Mouse (Mus musculus): ENCODE data around the gene Colgalt1. TPM values are rescaled to one million over a fixed set of nuclear protein-coding genes. Genes with fewer than 3 reads are reported as not detected.

The Colgalt1 gene
- 10 to 100 TPM; 41.3 to 43.1 TPM for total RNA-seq (2021)

GRCm38 (mm10) chr8:71610822-71611651 lies at the start of gene Colgalt1:
TSS of gene Colgalt1 (plus strand) at chr8:71610998.
- intact Hi-C loops (cut with DNase I), result no loop called here
- peak; percentile 97 for DNase-seq (ENCODE audit: low spot score)

GRCm38 (mm10) chr8:71561401-71561800 lies 49.4 kb upstream of the Colgalt1 start:
- intact Hi-C loops (cut with DNase I), result loop anchor here (1.0 kb wide), 1 partner anchor 35 kb away; no protein-coding TSS in a partner anchor
- DNase-seq (ENCODE audit: low spot score), result no peak

DNA sequence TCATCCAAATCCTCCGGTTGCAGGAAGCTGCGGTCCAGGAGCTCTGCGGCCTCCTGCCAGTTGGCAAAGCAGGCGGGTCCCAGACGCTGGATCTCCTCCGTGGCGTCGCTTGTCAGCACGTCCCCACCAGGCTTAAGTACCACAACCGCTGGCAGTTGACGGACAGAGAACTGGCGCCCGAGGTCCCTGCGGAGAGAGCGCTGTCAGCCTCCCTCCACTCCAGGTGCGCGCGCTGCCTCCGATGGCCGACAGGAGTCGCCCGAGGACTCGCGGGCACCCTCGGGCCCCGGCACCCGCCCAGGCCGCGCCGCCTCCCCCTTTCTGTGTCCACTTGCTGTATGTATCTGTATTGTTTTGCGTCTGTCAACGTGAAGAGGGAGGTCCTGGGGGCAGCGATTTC lies 48.0 kb upstream of the Colgalt1 start:
- intact Hi-C loops (cut with DNase I), result loop anchor here (1.0 to 2.0 kb wide), 2 partner anchors 70 to 98 kb away; no protein-coding TSS in a partner anchor
- DNase-seq (ENCODE audit: low spot score), result peak; percentile 67

DNA sequence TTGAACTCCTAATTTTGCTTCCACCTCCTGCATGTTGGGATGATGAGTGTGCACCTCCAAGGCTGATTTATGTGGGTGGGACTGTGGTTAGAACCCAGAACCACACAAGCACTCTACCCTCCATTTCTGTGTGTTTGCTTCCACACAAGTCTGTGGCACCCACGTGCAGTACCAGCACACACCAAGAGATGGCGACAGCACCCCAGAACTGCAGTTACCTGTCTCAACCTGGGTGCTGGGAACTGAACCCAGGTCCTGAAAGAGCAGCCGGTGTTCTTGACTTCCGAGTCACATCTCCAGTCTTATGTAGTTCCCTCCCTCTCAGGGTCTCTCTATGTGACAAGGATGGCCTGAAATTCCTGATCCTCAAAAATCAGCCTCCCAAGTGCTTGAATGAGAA lies 46.8 kb upstream of the Colgalt1 start:
- intact Hi-C loops (cut with DNase I), result loop anchor here (1.0 to 2.0 kb wide), 2 partner anchors 69 to 96 kb away; no protein-coding TSS in a partner anchor
- no peak for DNase-seq (ENCODE audit: low spot score)

- DNase-seq (ENCODE audit: low spot score), result no peak
- intact Hi-C loops (cut with DNase I), result no loop called here
These were observed 44.3 kb upstream of the Colgalt1 start, which contains the start of gene Nxnl1 for GRCm38 (mm10) chr8:71566501-71566900. TSS of gene Nxnl1 (minus strand) at chr8:71566601.

DNA sequence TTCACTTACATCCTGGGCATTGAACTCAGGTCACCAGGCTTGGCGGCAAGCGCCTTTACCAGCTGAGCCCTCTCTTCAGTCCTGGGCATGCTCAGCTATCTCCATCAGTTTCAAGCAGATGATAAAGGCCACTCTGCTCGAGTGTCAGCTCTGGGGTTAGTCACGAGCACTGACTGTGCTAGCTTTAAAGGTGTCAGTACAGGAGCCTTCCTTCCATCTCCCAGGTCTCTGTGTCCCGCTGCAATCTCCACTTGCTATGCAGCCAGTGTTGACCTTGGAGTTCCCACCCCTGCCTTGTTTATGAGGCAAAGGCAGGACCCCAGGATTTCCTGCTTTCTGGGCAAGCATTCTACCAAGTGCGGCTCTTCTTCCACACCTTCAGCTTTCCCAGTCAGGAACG lies 43.2 kb upstream of the Colgalt1 start:
- no peak for DNase-seq (ENCODE audit: low spot score)
- intact Hi-C loops (cut with DNase I), result no loop called here

GRCm38 (mm10) chr8:71568387-71568937 lies 42.3 kb upstream of the Colgalt1 start, which contains the start of gene Slc27a1:
TSS of gene Slc27a1 (plus strand) at chr8:71568882.
- peak; percentile 62 for DNase-seq (ENCODE audit: low spot score)
- intact Hi-C loops (cut with DNase I), result no loop called here

DNA sequence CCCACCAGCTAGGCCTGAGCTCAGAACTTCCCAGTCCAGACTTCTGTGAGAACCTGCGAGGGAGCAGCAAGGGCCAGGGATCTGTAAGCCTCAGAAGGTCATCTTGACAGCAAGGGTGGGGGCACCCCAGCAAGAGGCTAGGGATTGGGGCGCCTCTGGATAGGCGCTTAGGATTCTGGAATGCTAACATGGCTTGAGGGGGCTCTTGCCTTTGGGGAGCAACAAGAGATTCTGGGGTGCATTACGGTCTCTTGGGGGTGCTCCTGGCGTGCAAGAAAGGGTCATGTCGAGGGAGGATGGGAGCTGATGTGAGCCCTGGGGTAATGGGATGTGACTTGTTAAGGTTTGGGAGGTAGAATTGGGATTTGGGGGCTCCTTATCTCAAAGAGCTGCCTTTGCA lies 41.9 kb upstream of the Colgalt1 start:
- DNase-seq (ENCODE audit: low spot score), result no peak
- intact Hi-C loops (cut with DNase I), result no loop called here

DNA sequence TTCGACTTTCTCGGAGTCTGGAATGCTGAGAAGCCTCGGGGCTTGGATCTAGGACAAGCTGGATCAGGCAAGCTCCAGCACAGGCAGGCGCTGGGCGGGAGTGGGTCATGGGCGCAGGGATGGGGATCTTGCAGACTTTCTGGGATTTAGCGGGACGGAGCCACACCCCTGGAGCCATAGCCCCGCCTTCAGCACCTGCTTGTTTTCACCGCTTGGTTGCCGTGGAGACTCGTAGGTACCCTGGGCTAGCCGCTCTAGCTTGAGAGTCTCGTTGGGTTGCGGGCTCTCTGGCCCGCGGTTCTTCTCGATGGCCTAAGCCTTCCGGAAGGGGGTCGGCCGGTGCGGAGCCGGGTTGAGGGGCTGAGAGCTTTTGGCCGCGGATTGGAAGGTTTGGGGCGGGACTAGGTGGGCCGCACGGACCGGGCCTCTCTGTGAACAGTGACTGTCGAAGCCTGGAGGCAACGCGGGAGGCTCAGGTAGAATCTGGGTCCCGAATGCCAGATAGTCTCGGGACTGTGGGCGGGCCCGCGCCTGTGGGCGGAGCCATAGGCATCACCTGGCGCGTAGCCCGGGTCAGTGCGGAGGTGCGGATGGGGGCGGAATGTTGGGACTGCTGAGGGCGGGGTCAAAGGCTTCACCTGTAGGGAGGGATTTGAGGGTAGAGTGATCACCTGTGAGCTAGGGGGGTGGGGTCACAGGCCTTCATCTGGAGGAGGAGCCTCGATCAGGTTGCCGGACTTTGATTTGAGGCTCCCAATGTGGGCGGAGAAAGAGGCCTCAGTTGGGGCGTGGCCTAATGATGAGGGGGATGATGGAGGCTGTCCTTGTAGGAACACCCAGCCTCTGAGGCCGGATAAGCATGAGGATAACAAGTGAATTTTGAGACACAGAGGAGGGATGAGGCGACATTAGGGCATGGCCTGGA lies 41.2 kb upstream of the Colgalt1 start:
- DNase-seq (ENCODE audit: low spot score), result peak; percentile 74
- intact Hi-C loops (cut with DNase I), result no loop called here

GRCm38 (mm10) chr8:71570291-71570954 lies 40.4 kb upstream of the Colgalt1 start:
- intact Hi-C loops (cut with DNase I), result no loop called here
- peak; percentile 80 for DNase-seq (ENCODE audit: low spot score)

DNA sequence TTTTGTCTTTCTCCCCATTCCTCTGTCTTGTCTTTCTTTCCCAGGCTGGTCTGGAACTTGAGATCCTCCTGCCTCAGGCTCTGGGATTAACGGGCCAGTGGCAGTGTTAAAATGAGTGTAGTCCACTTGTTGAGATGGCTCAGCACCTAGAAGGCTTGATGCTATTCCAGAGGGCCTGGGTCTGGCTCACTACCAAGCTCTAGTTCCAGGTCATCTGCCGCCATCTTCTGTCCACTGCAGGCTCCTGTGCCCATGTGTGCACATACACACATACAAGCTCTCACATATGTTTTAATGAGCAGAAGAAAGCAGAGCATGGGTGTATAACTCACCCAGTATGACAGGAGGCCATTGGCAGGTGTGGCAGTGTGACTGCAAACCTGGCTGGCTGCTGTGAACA lies 38.7 kb upstream of the Colgalt1 start:
- intact Hi-C loops (cut with DNase I), result no loop called here
- DNase-seq (ENCODE audit: low spot score), result no peak

DNA sequence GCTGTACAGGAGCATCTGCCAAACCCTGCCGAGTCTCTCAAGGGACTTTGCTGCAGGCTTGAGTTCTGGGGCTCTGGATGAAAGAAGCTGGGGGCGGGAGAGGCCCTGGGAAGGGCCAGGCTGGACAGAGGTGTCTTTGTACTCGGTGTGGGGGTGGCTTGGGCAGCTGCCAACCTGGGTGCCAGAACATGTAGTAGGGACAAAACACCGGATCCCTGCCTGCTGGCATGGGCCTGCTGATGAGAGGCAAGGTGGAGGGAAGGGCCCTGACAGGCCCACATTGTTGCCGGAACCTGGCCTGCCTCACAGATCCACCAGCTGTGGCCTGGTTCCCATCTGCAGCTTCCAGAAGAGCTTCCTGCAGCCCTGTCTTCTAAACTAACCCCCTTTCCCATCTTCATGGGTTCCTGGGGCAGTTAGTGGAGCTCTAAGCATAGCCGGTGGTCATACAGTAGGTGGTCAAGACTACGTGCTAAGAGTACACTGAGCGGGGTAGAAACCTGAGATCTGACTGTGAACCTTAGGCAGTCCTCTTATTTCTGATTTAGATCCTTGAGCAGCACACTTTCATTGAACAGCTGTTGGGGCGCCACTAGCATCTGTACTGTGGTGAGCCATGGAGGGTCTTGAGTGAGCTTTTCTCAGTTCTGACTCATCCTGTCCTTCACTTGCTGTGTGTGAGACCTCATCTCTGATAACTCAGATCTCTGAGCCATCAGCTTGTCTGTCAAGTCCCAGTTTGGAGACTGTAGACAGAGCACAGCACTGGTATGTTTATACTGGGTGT lies 37.8 kb upstream of the Colgalt1 start:
- peak; percentile 67 for DNase-seq (ENCODE audit: low spot score)
- intact Hi-C loops (cut with DNase I), result no loop called here

DNA sequence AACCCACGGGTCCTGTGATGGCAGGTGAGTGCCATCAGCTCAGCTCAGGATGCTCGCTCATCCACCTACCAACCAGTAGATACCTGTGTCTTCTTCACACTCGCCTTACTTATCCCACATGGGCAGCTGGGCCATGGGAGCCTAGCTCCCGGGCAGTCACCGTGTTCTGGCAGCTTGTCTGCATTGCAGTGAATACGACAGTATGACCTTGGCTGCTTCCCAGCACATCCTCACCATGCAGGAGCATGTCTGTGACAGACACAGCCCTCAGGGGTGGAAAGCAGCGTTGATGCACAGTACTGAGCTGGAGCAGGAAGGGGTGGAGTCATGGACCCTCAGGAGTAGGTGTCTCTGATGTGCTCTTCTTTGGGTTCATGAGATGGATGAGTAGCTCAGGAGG lies 36.4 kb upstream of the Colgalt1 start:
- intact Hi-C loops (cut with DNase I), result no loop called here
- DNase-seq (ENCODE audit: low spot score), result no peak

DNA sequence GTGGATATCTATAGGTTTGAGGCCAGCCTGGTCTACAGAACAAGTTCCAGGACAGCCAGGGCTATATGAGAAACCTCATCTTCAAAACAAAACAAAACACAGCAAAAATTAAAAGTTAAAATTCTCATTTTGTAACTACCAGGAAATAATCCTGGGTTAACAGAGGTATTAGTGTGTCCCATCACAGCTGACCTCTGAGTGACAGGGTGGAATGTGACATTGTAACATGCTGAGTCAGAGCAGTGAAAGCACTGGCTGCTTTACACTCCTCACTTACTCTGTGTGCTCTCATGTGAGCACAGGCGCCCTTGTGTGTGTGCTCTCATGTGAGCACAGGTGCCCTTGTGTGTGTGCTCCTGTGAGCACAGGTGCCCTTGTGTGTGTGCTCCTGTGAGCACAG lies 35.8 kb upstream of the Colgalt1 start:
- DNase-seq (ENCODE audit: low spot score), result no peak
- intact Hi-C loops (cut with DNase I), result no loop called here

DNA sequence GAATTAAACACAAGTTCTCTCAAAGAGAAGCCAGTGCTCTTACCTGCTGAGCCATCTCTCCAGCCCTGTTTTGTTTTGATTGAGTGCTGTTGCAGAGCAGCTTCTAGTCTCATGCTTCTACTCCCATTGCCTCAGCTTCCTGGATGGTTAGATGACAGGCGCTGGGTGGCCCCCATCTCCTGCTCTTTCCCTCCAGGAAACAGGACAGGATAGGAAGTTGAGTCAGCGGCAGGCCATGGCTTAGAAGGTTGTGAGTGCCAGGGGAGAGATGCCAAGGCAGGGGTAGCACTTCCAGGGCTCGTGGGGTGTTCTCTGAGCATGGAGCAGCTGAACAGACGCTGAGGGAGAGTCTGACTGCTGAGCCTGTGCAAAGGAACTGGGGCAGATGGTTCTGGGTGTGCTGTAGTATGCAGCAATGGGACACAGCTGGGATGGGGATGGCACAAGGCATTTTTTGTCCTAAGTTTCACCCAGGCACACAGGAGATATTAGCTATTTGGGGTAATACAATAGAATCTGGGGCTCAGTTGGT lies 32.9 kb upstream of the Colgalt1 start:
- intact Hi-C loops (cut with DNase I), result no loop called here

GRCm38 (mm10) chr8:71579009-71579408 lies 31.8 kb upstream of the Colgalt1 start:
- no peak for DNase-seq (ENCODE audit: low spot score)
- intact Hi-C loops (cut with DNase I), result no loop called here

More for the DNA sequence above, 32.9 kb upstream of the Colgalt1 start:
- DNase-seq (ENCODE audit: low spot score), result no peak

DNA sequence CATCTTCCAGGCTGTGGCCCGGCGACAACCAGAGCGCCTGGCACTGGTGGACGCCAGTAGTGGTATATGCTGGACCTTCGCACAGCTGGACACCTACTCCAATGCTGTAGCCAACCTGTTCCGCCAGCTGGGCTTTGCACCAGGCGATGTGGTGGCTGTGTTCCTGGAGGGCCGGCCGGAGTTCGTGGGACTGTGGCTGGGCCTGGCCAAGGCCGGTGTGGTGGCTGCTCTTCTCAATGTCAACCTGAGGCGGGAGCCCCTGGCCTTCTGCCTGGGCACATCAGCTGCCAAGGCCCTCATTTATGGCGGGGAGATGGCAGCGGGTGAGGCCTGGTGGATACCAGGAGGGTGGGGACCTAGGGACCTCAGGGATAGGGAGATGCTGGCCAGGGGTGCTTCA lies 31.3 kb upstream of the Colgalt1 start:
- DNase-seq (ENCODE audit: low spot score), result no peak
- intact Hi-C loops (cut with DNase I), result no loop called here

DNA sequence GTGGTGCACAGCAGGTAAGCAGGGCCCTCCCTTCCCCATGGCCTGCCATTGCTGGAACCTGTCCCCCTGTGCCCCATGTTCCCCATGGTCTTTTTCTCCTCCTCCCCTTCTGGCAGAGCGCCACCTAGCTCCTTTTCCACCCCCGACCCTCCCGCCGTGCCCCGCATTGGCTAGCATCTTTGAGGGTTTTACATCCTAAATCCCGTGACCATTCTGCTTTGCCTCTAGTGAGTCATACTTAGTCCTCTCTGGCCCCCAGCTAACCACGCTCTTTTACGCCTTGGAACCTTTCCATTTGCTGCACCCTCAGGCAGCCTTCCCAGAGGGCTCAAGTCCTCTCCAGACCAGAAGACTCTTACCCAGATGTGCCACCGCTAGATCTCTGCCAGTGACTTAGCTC lies 30.6 kb upstream of the Colgalt1 start:
- intact Hi-C loops (cut with DNase I), result no loop called here

GRCm38 (mm10) chr8:71586891-71587290 lies 23.9 kb upstream of the Colgalt1 start:
- no peak for DNase-seq (ENCODE audit: low spot score)
- intact Hi-C loops (cut with DNase I), result loop anchor here (2.0 kb wide), 1 partner anchor 74 kb away; no protein-coding TSS in a partner anchor

More for the DNA sequence above, 30.6 kb upstream of the Colgalt1 start:
- DNase-seq (ENCODE audit: low spot score), result no peak

Data from heart, postnatal 25 days (tissue).